In genomic region chr9:26792829-26793228, GRCm38 (mm10) we compare ENCODE assay signal across 19 mouse cellular contexts. TPM values are rescaled to one million over a fixed set of nuclear protein-coding genes. Genes with fewer than 3 reads are reported as not detected.
A peak's percentile ranks its signal among the peaks of the same experiment; 100 is the strongest.
DNase-seq lines count a peak whose midpoint lies in the region; TF ChIP-seq lines count a peak whose summit lies in the region.
"Had no signal": no experiment of that assay in that cellular context is flagged by ENCODE, and none has a peak within 500 bp of the region (broad histone marks: within the 10 kb centered on the region; RNA-seq: fewer than 3 reads in every experiment).

No protein-coding gene starts in this region.

- WGBS in lung, adult 2 months = 41% methylated on average over 3 of the region's 3 CpGs

- TF ChIP-seq POLR2A in lung, adult 2 months (IDR thresholded peaks at IDR 0.05; ENCODE audit: borderline replicate concordance, extremely low read depth, low read depth, low read length) = 0 out of 2 replicates have a peak, but pooled peaks have one; percentile 8

- no peak overlapping the region for H3K4me3 ChIP-seq in gastrocnemius, adult 2 months
- no peak overlapping the region for H3K4me3 ChIP-seq in lung, adult 2 months (replicated peaks; ENCODE audit: extremely low read depth, low read depth, low read length)
- H3K4me3 ChIP-seq: embryonic facial prominence, embryonic 12.5 days; hindbrain, embryonic 12.5 days; liver, embryonic 13.5 days had no signal

- TF ChIP-seq CTCF in gastrocnemius, adult 2 months (IDR thresholded peaks at IDR 0.05) = no peak
- TF ChIP-seq CTCF in lung, adult 2 months (IDR thresholded peaks at IDR 0.05; ENCODE audit: insufficient read depth, low read length) = no peak

- intact Hi-C loops in gastrocnemius, adult 2 months (cut with DNase I) = no loop called here
- intact Hi-C loops in gastrocnemius, postnatal 14 days (cut with DNase I; ENCODE audit: low total_unique reads) = no loop called here

- H3K27ac ChIP-seq in gastrocnemius, adult 2 months = peak overlapping the region; percentile 70
- H3K27ac ChIP-seq: embryonic facial prominence, embryonic 12.5 days; hindbrain, embryonic 12.5 days; liver, embryonic 13.5 days had no signal

- peaks cover 3% of the 10 kb centered on the region; the same call in 1 of the 2 replicates for H3K4me1 ChIP-seq in lung, adult 2 months (ENCODE audit: control insufficient read depth, insufficient read depth, low read length)
- H3K4me1 ChIP-seq: embryonic facial prominence, embryonic 12.5 days; hindbrain, embryonic 12.5 days; liver, embryonic 13.5 days had no signal

- DNase-seq in gastrocnemius, adult 2 months = peak; percentile 72
- no peak for DNase-seq in gastrocnemius, postnatal 14 days
- no peak for DNase-seq in lung, adult 2 months
- no peak for DNase-seq in lung, postnatal 10 days
- peak; percentile 30 for DNase-seq in testis, postnatal 14 days (ENCODE audit: low spot score)
- no peak for DNase-seq in testis, postnatal 10 days (ENCODE audit: low spot score)
- no peak for DNase-seq in frontal cortex, postnatal 14 days (ENCODE audit: low spot score in 2 of 2)
- no peak for DNase-seq in heart, postnatal 4 days
- DNase-seq: B cell, adult 2 months; liver, embryonic 13.5 days; right cerebral cortex, adult 18-20 months; thymus, postnatal 4 days had no signal

RNA-seq across cellular contexts. Expression of gene Glb1l2, which starts 13.4 kb away (rescaled TPM):
- 1 to 10 TPM; 5.9 to 6.8 TPM for total RNA-seq in gastrocnemius, adult 2 months (2021)
- 10 to 100 TPM in 1 of 2 experiments, 1 to 10 TPM in 1; 1.7 to 12.3 TPM for total RNA-seq in gastrocnemius, postnatal 14 days (2021)
- 20.5 and 30.1 TPM in 2 replicates for polyA plus RNA-seq in lung, adult 2 months (2012; rRNA removed)
- under 1 TPM; 0.47 to 0.79 TPM for total RNA-seq in heart, postnatal 4 days (2021)
- total RNA-seq: monocyte, adult 5-6 weeks; neutrophil, adult 5-6 weeks had no signal

RNA-seq across cellular contexts. Expression of gene B3gat1, which starts 59.3 kb away (rescaled TPM):
- total RNA-seq in gastrocnemius, adult 2 months (2021) = 1 to 10 TPM in 1 of 2 experiments, under 1 TPM in 1; 0.14 to 3.3 TPM
- total RNA-seq in gastrocnemius, postnatal 14 days (2021) = 1 to 10 TPM; 1.7 to 2.0 TPM
- polyA plus RNA-seq in lung, adult 2 months (2012; rRNA removed) = 0.15 TPM in 1 of 2 replicates, not detected in the other
- total RNA-seq in heart, postnatal 4 days (2021) = not detected
- total RNA-seq: granulocyte monocyte progenitor cell, adult 5-6 weeks; monocyte, adult 5-6 weeks; neutrophil, adult 5-6 weeks had no signal
- polyA plus RNA-seq: heart, embryonic 14.5 days; liver, embryonic 13.5 days; Patski had no signal

Comparison
In these comparisons a context has a peak if more than half of its experiments do, and no peak if none do; other contexts are left out.
1. DNase-seq: peak in gastrocnemius, adult 2 months (single experiment) and testis, postnatal 14 days (single experiment); none in gastrocnemius, postnatal 14 days (single experiment), lung, adult 2 months (single experiment), lung, postnatal 10 days (single experiment), testis, postnatal 10 days (single experiment), frontal cortex, postnatal 14 days (0 of 2) and heart, postnatal 4 days (single experiment).